In the genomic region with DNA sequence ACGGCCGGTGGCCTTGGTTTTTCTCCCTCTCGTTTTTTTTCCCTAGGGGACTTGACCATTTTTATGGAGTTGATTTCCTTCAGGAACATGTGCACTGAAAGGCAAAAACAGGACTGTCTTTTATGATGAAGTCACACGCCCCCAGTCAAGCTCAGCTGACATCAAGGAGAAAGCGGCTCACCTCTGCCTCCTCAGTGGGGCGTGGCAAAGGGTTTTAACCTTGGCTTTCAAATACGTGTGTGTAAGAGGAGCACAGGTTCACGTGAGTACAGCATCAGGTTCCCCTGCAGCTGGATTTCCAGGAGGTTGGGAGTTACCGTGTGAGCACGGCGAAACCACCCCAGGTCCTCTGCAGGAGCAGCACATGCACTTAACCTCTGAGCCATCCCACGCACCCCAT, we compare ENCODE assay signal across 27 mouse cellular contexts. TPM values are rescaled to one million over a fixed set of nuclear protein-coding genes. Genes with fewer than 3 reads are reported as not detected.
DNase-seq lines count a peak whose midpoint lies in the region; ATAC-seq and TF ChIP-seq lines count a peak whose summit lies in the region.
"Had no signal": no experiment of that assay in that cellular context is flagged by ENCODE, and none has a peak within 500 bp of the region (broad histone marks: within the 10 kb centered on the region; RNA-seq: fewer than 3 reads in every experiment).

No protein-coding gene starts in this region.

- H3K9ac ChIP-seq in embryonic facial prominence, embryonic 14.5 days (ENCODE audit: low read depth, low read length), result no peak overlapping the region
- H3K9ac ChIP-seq in lung, postnatal 0 days (replicated peaks; ENCODE audit: low read depth), result no peak overlapping the region
- H3K9ac ChIP-seq: embryonic facial prominence, embryonic 15.5 days; heart, embryonic 15.5 days; hindbrain, embryonic 13.5 days had no signal

- TF ChIP-seq CTCF in kidney, adult 2 months (conservative IDR thresholded peaks at IDR 0.05; ENCODE audit: insufficient read depth, insufficient read length, low read depth, low read length), result no peak
- TF ChIP-seq CTCF in lung, postnatal 0 days (IDR thresholded peaks at IDR 0.05), result no peak

- DNase-seq in embryonic facial prominence, embryonic 14.5 days (ENCODE audit: low spot score), result peak; percentile 47
- no peak for DNase-seq in embryonic facial prominence, embryonic 10.5 days (ENCODE audit: low spot score)
- peak; percentile 54 for DNase-seq in kidney, adult 2 months
- DNase-seq in kidney, adult 18-20 months, result no peak
- DNase-seq in R1 (ENCODE audit: low read depth, low spot score), result peak; percentile 37
- peak; percentile 34 to 35 for DNase-seq in kidney, postnatal 36 days
- no peak for DNase-seq in lung, postnatal 0 days (ENCODE audit: low spot score)
- DNase-seq: adrenal gland, postnatal 14 days; B cell, adult 2 months; cerebellum, adult 11-12 months; cerebellum, adult 9-10 months; cerebellum, postnatal 25 days; gastrocnemius, adult 2 months; gastrocnemius, postnatal 25 days; heart, adult 18-20 months; heart, postnatal 14 days had no signal

- TF ChIP-seq EP300 in lung, postnatal 0 days (IDR thresholded peaks at IDR 0.05), result no peak

- ATAC-seq in embryonic facial prominence, embryonic 14.5 days (ENCODE audit: low read depth), result peak; percentile 64; the same call in 1 of the 2 replicates
- ATAC-seq in lung, postnatal 0 days, result no peak
- ATAC-seq: activated CD4-positive, CD25-positive, alpha-beta regulatory T cell, adult 4 months; CD4-positive, CD25-positive, alpha-beta regulatory T cell, adult 4 months; forebrain, embryonic 14.5 days; hindbrain, postnatal 0 days had no signal

- 71% methylated on average over 12 of the region's 12 CpGs for whole genome bisulfite sequencing in embryonic facial prominence, embryonic 14.5 days
- WGBS in embryonic facial prominence, embryonic 10.5 days, result 80% methylated on average over 12 of the region's 12 CpGs
- 58% methylated on average over 12 of the region's 12 CpGs for WGBS in kidney, adult 2 months
- WGBS in lung, postnatal 0 days, result 69% methylated on average over 12 of the region's 12 CpGs

- no peaks in the 10 kb centered on the region for H3K36me3 ChIP-seq in embryonic facial prominence, embryonic 14.5 days (ENCODE audit: control insufficient read depth, insufficient read depth, low read length)
- no peaks in the 10 kb centered on the region for H3K36me3 ChIP-seq in embryonic facial prominence, embryonic 10.5 days (replicated peaks)
- no peaks in the 10 kb centered on the region for H3K36me3 ChIP-seq in kidney, adult 2 months (ENCODE audit: control insufficient read depth, insufficient read depth, low read length)
- H3K36me3 ChIP-seq in lung, postnatal 0 days (ENCODE audit: insufficient read depth, low read length), result no peaks in the 10 kb centered on the region
- H3K36me3 ChIP-seq: embryonic facial prominence, embryonic 15.5 days; forebrain, embryonic 10.5 days; G1E; heart, embryonic 15.5 days; hindbrain, embryonic 13.5 days had no signal

- H3K4me3 ChIP-seq in embryonic facial prominence, embryonic 14.5 days (ENCODE audit: low read depth, low read length), result no peak overlapping the region
- no peak overlapping the region for H3K4me3 ChIP-seq in embryonic facial prominence, embryonic 10.5 days
- no peak overlapping the region for H3K4me3 ChIP-seq in kidney, adult 2 months (ENCODE audit: insufficient read depth, low read depth, low read length)
- H3K4me3 ChIP-seq in lung, postnatal 0 days (ENCODE audit: low read depth, low read length), result no peak overlapping the region
- H3K4me3 ChIP-seq: embryonic facial prominence, embryonic 15.5 days; erythroblast, embryonic 14.5 days; forebrain, embryonic 10.5 days; gastrocnemius, adult 2 months; heart, embryonic 15.5 days; hindbrain, embryonic 13.5 days had no signal

- H3K4me2 ChIP-seq in embryonic facial prominence, embryonic 14.5 days (ENCODE audit: low read depth, low read length), result no peak overlapping the region
- H3K4me2 ChIP-seq in lung, postnatal 0 days (replicated peaks; ENCODE audit: low read depth, low read length), result no peak overlapping the region
- H3K4me2 ChIP-seq: embryonic facial prominence, embryonic 15.5 days; heart, embryonic 11.5 days; heart, embryonic 15.5 days; hindbrain, embryonic 13.5 days had no signal

- no peak overlapping the region for H3K27ac ChIP-seq in embryonic facial prominence, embryonic 14.5 days (replicated peaks; ENCODE audit: low read depth, low read length)
- H3K27ac ChIP-seq in embryonic facial prominence, embryonic 10.5 days (replicated peaks), result no peak overlapping the region
- H3K27ac ChIP-seq in kidney, adult 2 months (ENCODE audit: insufficient read depth, low read depth, low read length), result peak overlapping the region; percentile 58
- H3K27ac ChIP-seq in lung, postnatal 0 days (ENCODE audit: low read length), result no peak overlapping the region
- H3K27ac ChIP-seq: embryonic facial prominence, embryonic 15.5 days; forebrain, embryonic 10.5 days; gastrocnemius, adult 2 months; heart, embryonic 15.5 days; hindbrain, embryonic 13.5 days; hindbrain, postnatal 0 days had no signal

- H3K4me1 ChIP-seq in embryonic facial prominence, embryonic 14.5 days (ENCODE audit: control insufficient read depth, insufficient read depth, low read length), result peaks cover 16% of the 10 kb centered on the region
- peaks cover 36% of the 10 kb centered on the region for H3K4me1 ChIP-seq in embryonic facial prominence, embryonic 10.5 days
- H3K4me1 ChIP-seq in kidney, adult 2 months (ENCODE audit: control insufficient read depth, insufficient read depth, low read length), result 0 out of 2 replicates have a peak, but pooled peaks cover 4% of the 10 kb centered on the region
- H3K4me1 ChIP-seq in lung, postnatal 0 days (ENCODE audit: insufficient read depth, low read depth, low read length), result no peaks in the 10 kb centered on the region

- H3K9me3 ChIP-seq in embryonic facial prominence, embryonic 14.5 days (ENCODE audit: control insufficient read depth, low read length), result no peaks in the 10 kb centered on the region
- H3K9me3 ChIP-seq in embryonic facial prominence, embryonic 10.5 days, result no peaks in the 10 kb centered on the region
- no peaks in the 10 kb centered on the region for H3K9me3 ChIP-seq in lung, postnatal 0 days (ENCODE audit: low read length)
- H3K9me3 ChIP-seq: embryonic facial prominence, embryonic 15.5 days; forebrain, embryonic 10.5 days; heart, embryonic 15.5 days; hindbrain, embryonic 13.5 days had no signal

- TF ChIP-seq POLR2A in kidney, adult 2 months (IDR thresholded peaks at IDR 0.05; ENCODE audit: low read depth, low read length), result no peak

- H3K27me3 ChIP-seq in embryonic facial prominence, embryonic 14.5 days (replicated peaks; ENCODE audit: control insufficient read depth, insufficient read depth, low read length), result no peaks in the 10 kb centered on the region
- H3K27me3 ChIP-seq in embryonic facial prominence, embryonic 10.5 days (replicated peaks; ENCODE audit: low read depth, poor library complexity, severe bottlenecking), result peaks cover 7% of the 10 kb centered on the region
- H3K27me3 ChIP-seq in kidney, adult 2 months (replicated peaks; ENCODE audit: control insufficient read depth, insufficient read depth, low read length), result no peaks in the 10 kb centered on the region
- 0 out of 2 replicates have a peak, but pooled peaks cover 3% of the 10 kb centered on the region for H3K27me3 ChIP-seq in lung, postnatal 0 days (replicated peaks; ENCODE audit: insufficient read depth, low read length)
- H3K27me3 ChIP-seq: heart, embryonic 15.5 days had no signal

RNA-seq across cellular contexts. Expression of a gene that starts 33.7 kb away (rescaled TPM):
- polyA plus RNA-seq in embryonic facial prominence, embryonic 14.5 days (2014; fragmentation: Nextera tagmentation; extraction: Ambion mirVana), result 16.6 and 18.5 TPM in 2 replicates
- 20.5 and 23.5 TPM in 2 replicates for polyA plus RNA-seq in embryonic facial prominence, embryonic 10.5 days (2016; fragmentation: Nextera tagmentation; extraction: Ambion mirVana)
- polyA plus RNA-seq in kidney, adult 2 months (2012; rRNA removed), result 56.0 and 68.7 TPM in 2 replicates
- 6.9 and 10.2 TPM in 2 replicates for polyA plus RNA-seq in lung, postnatal 0 days (2015; fragmentation: Nextera tagmentation; extraction: Ambion mirVana)
- polyA plus RNA-seq: activated CD4-positive, CD25-positive, alpha-beta regulatory T cell, adult 4 months; CD4-positive, CD25-positive, alpha-beta regulatory T cell, adult 4 months; erythroblast, embryonic 14.5 days; G1E had no signal

Comparison
In these comparisons a context has a peak if more than half of its experiments do, and no peak if none do; other contexts are left out.
1. DNase-seq: peak in embryonic facial prominence, embryonic 14.5 days (single experiment), kidney, adult 2 months (single experiment), R1 (single experiment) and kidney, postnatal 36 days (2 of 2); none in embryonic facial prominence, embryonic 10.5 days (single experiment), kidney, adult 18-20 months (single experiment) and lung, postnatal 0 days (single experiment).